Mouse (Mus musculus): Measurements from ENCODE around the gene Trap1a. TPM values are rescaled to one million over a fixed set of nuclear protein-coding genes. Genes with fewer than 3 reads are reported as not detected.

Gene Trap1a
- polyA plus RNA-seq, 1 experiment from 2014 or later, result not detected

Other genes with a start within 250 kb of the Trap1a start
- not detected in 2 replicates for gene Serpina7, start 248.4 kb upstream of the Trap1a start, polyA plus RNA-seq (2014; fragmentation: Nextera tagmentation; extraction: Ambion mirVana)
- not detected in 2 replicates for gene 4930513O06Rik, start 247.4 kb upstream of the Trap1a start, polyA plus RNA-seq (2014; fragmentation: Nextera tagmentation; extraction: Ambion mirVana)
- not detected in 2 replicates for gene 4933428M09Rik, start 154.5 kb upstream of the Trap1a start, polyA plus RNA-seq (2014; fragmentation: Nextera tagmentation; extraction: Ambion mirVana)
- gene Mum1l1, start 123.6 kb upstream of the Trap1a start, polyA plus RNA-seq (2014; fragmentation: Nextera tagmentation; extraction: Ambion mirVana), result 19.9 and 21.7 TPM in 2 replicates
- gene D330045A20Rik, start 146.7 kb downstream of the Trap1a start, polyA plus RNA-seq (2014; fragmentation: Nextera tagmentation; extraction: Ambion mirVana), result 2.7 and 3.3 TPM in 2 replicates
- 1.0 and 2.1 TPM in 2 replicates for gene Rnf128, start 229.6 kb downstream of the Trap1a start, polyA plus RNA-seq (2014; fragmentation: Nextera tagmentation; extraction: Ambion mirVana)